Comparison of ENCODE assay signal across 10 mouse cellular contexts in genomic region chr11:55511374-55511773, GRCm38 (mm10). TPM values are rescaled to one million over a fixed set of nuclear protein-coding genes. Genes with fewer than 3 reads are reported as not detected.
DNase-seq lines count a peak whose midpoint lies in the region; ATAC-seq and TF ChIP-seq lines count a peak whose summit lies in the region.
"Had no signal": no experiment of that assay in that cellular context is flagged by ENCODE, and none has a peak within 500 bp of the region (broad histone marks: within the 10 kb centered on the region; RNA-seq: fewer than 3 reads in every experiment).

No protein-coding gene starts in this region.

- TF ChIP-seq CTCF in intestine, postnatal 0 days (IDR thresholded peaks at IDR 0.05; ENCODE audit: low read depth): peak; percentile 63
- TF ChIP-seq CTCF in testis, adult 2 months (IDR thresholded peaks at IDR 0.05; ENCODE audit: control insufficient read depth, insufficient read depth, insufficient replicate concordance, low read depth, low read length): peak; percentile 50; the same call in 1 of the 2 replicates

- H3K27ac ChIP-seq in intestine, postnatal 0 days (ENCODE audit: low read depth, low read length): no peak overlapping the region
- no peak overlapping the region for H3K27ac ChIP-seq in intestine, embryonic 15.5 days
- H3K27ac ChIP-seq in testis, adult 2 months (ENCODE audit: control insufficient read depth, insufficient read depth, low read depth, low read length): no peak overlapping the region
- H3K27ac ChIP-seq: embryonic facial prominence, embryonic 13.5 days; lung, embryonic 15.5 days had no signal

- no peak for DNase-seq in testis, postnatal 14 days (ENCODE audit: low spot score)
- peak; percentile 44 for DNase-seq in embryo, embryonic 11 days
- no peak for DNase-seq in yolk sac, embryonic 10.5 days (ENCODE audit: low spot score)

- H3K36me3 ChIP-seq in intestine, postnatal 0 days (ENCODE audit: control insufficient read depth, insufficient read depth): no peaks in the 10 kb centered on the region
- H3K36me3 ChIP-seq in intestine, embryonic 15.5 days: no peaks in the 10 kb centered on the region
- no peaks in the 10 kb centered on the region for H3K36me3 ChIP-seq in testis, adult 2 months (ENCODE audit: control insufficient read depth, insufficient read depth, low read length)
- H3K36me3 ChIP-seq: embryonic facial prominence, embryonic 13.5 days; lung, embryonic 15.5 days had no signal

- no peak overlapping the region for H3K4me2 ChIP-seq in intestine, postnatal 0 days (replicated peaks; ENCODE audit: low read depth)
- H3K4me2 ChIP-seq in intestine, embryonic 15.5 days (replicated peaks): no peak overlapping the region
- H3K4me2 ChIP-seq: embryonic facial prominence, embryonic 13.5 days; heart, embryonic 11.5 days; lung, embryonic 15.5 days had no signal

- no peak for ATAC-seq in intestine, postnatal 0 days
- no peak for ATAC-seq in intestine, embryonic 15.5 days
- no peak for ATAC-seq in frontal cortex, adult (ENCODE audit: low TSS enrichment)

- H3K27me3 ChIP-seq in intestine, postnatal 0 days (replicated peaks; ENCODE audit: control insufficient read depth, insufficient read depth, low read length): no peaks in the 10 kb centered on the region
- H3K27me3 ChIP-seq in intestine, embryonic 15.5 days (replicated peaks): no peaks in the 10 kb centered on the region
- no peaks in the 10 kb centered on the region for H3K27me3 ChIP-seq in testis, adult 2 months (ENCODE audit: control insufficient read depth, insufficient read depth, low read length)
- H3K27me3 ChIP-seq: embryonic facial prominence, embryonic 13.5 days; lung, embryonic 15.5 days had no signal

- H3K9ac ChIP-seq in intestine, postnatal 0 days (ENCODE audit: low read depth, low read length): no peak overlapping the region
- no peak overlapping the region for H3K9ac ChIP-seq in intestine, embryonic 15.5 days
- H3K9ac ChIP-seq: embryonic facial prominence, embryonic 13.5 days; lung, embryonic 15.5 days had no signal

- H3K4me1 ChIP-seq in intestine, postnatal 0 days (replicated peaks; ENCODE audit: control insufficient read depth, insufficient read depth, low read length): no peaks in the 10 kb centered on the region
- H3K4me1 ChIP-seq in intestine, embryonic 15.5 days (replicated peaks): no peaks in the 10 kb centered on the region
- no peaks in the 10 kb centered on the region for H3K4me1 ChIP-seq in testis, adult 2 months (ENCODE audit: control insufficient read depth, insufficient read depth, low read length)
- H3K4me1 ChIP-seq: embryonic facial prominence, embryonic 13.5 days; lung, embryonic 15.5 days had no signal

- WGBS in intestine, postnatal 0 days: 59% methylated on average over 5 of the region's 5 CpGs
- 54% methylated on average over 5 of the region's 5 CpGs for WGBS in intestine, embryonic 15.5 days

- H3K4me3 ChIP-seq in intestine, postnatal 0 days (ENCODE audit: low read depth, low read length): no peak overlapping the region
- no peak overlapping the region for H3K4me3 ChIP-seq in intestine, embryonic 15.5 days (replicated peaks)
- H3K4me3 ChIP-seq in testis, adult 2 months (ENCODE audit: control insufficient read depth, low read depth, low read length): no peak overlapping the region
- H3K4me3 ChIP-seq: embryonic facial prominence, embryonic 13.5 days; lung, embryonic 15.5 days had no signal

- TF ChIP-seq POLR2A in testis, adult 2 months (IDR thresholded peaks at IDR 0.05; ENCODE audit: control insufficient read depth, low read depth, low read length): no peak

- no peaks in the 10 kb centered on the region for H3K9me3 ChIP-seq in intestine, postnatal 0 days (ENCODE audit: control insufficient read depth)
- H3K9me3 ChIP-seq in intestine, embryonic 15.5 days: no peaks in the 10 kb centered on the region
- H3K9me3 ChIP-seq: embryonic facial prominence, embryonic 13.5 days; lung, embryonic 15.5 days had no signal

RNA-seq across cellular contexts. Expression of gene G3bp1, which starts 41.9 kb away (rescaled TPM):
- polyA plus RNA-seq in intestine, postnatal 0 days (2015; fragmentation: Nextera tagmentation; extraction: Ambion mirVana): 41.0 and 43.6 TPM in 2 replicates
- 163 and 179 TPM in 2 replicates for polyA plus RNA-seq in intestine, embryonic 15.5 days (2015; fragmentation: Nextera tagmentation; extraction: Ambion mirVana)
- polyA plus RNA-seq in testis, adult 2 months (2012; rRNA removed): 10.0 and 10.7 TPM in 2 replicates

RNA-seq across cellular contexts. Expression of gene Atox1, which starts 50.3 kb away (rescaled TPM):
- polyA plus RNA-seq in intestine, postnatal 0 days (2015; fragmentation: Nextera tagmentation; extraction: Ambion mirVana): 637 and 641 TPM in 2 replicates
- 370 and 402 TPM in 2 replicates for polyA plus RNA-seq in intestine, embryonic 15.5 days (2015; fragmentation: Nextera tagmentation; extraction: Ambion mirVana)
- polyA plus RNA-seq in testis, adult 2 months (2012; rRNA removed): 142 and 164 TPM in 2 replicates
